Mouse (Mus musculus): ENCODE measurements around the gene Hist1h3b.

- TF ChIP-seq CTCF (IDR thresholded peaks at IDR 0.05; ENCODE audit: borderline replicate concordance, extremely low read depth, insufficient read depth, insufficient read length) (no peak), POLR2A (IDR thresholded peaks at IDR 0.05; ENCODE audit: borderline replicate concordance, extremely low read depth, insufficient read depth, insufficient read length, poor library complexity, severe bottlenecking) (no peak)
Measured at GRCm38 (mm10) chr13:23772561-23773313, 20.7 kb downstream of the Hist1h3b start.

Data from brain, embryonic 14.5 days (tissue).